Mouse (Mus musculus): ENCODE measurements around the gene Rbm4. TPM values are rescaled to one million over a fixed set of nuclear protein-coding genes. Genes with fewer than 3 reads are reported as not detected.

Gene Rbm4
- polyA plus RNA-seq, 1 experiment = 103 TPM

DNA sequence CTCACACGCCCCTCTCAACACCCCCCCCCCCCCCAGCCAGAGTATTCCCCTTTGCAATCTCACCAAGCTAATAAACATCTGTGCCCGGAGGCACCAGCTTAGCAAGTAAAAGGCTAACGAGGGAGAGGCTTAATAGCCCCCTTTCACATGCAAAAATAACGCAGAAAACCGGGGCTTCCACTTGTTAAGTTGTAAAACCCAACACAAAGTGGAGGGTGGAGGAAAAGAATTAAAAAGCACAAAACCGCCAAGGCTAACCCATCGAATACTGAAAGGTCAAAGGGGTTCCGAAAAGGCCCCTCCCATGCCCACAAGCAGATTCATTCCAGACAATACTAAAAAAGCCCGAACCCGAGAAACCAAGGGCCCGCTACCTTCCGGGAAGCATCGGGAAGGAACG, 16.6 kb upstream of the Rbm4 start:
- 1% methylated on average over 14 of the region's 14 CpGs for WGBS
- Histone ChIP-seq H3K27ac (ENCODE audit: insufficient read depth, low read depth, low read length) (no peak overlapping the region), H3K4me3 (ENCODE audit: insufficient read depth, low read depth, low read length) (peak overlapping the region; percentile 80), H3K4me1 (ENCODE audit: control insufficient read depth, insufficient read depth, low read length) (0 out of 2 replicates have a peak, but pooled peaks cover 2% of the 10 kb centered on the region)
- no peak for TF ChIP-seq POLR2A (IDR thresholded peaks at IDR 0.05; ENCODE audit: insufficient read depth, low read depth, low read length)

DNA sequence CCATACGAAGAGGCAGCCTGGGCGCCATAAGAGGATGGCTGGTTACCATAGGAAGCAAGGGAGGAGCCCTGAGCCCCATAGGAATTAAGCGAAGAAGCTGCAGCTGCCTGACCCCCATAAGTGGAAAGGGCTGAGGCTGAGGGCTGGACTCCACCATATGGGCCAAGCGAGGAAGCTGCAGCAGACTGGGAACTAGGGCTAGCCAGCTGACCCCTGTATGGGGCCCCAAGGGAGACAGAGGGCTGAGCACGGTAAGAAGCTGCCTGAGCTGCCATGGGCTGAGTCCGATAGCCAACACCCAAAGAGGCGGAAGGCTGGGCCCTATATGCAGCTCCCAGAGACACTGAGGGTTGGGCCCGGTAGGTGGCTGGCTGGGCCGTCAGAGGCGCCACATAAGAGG, 9.6 kb upstream of the Rbm4 start:
- Histone ChIP-seq H3K4me3 (ENCODE audit: insufficient read depth, low read depth, low read length) (no peak overlapping the region), H3K27ac (ENCODE audit: insufficient read depth, low read depth, low read length) (no peak overlapping the region), H3K4me1 (ENCODE audit: control insufficient read depth, insufficient read depth, low read length) (peaks cover 22% of the 10 kb centered on the region)
- 82% methylated on average over 10 of the region's 10 CpGs for WGBS
- no peak for TF ChIP-seq CTCF (IDR thresholded peaks at IDR 0.05; ENCODE audit: insufficient read depth, low read depth, low read length)
- no peak for TF ChIP-seq POLR2A (IDR thresholded peaks at IDR 0.05; ENCODE audit: insufficient read depth, low read depth, low read length)

DNA sequence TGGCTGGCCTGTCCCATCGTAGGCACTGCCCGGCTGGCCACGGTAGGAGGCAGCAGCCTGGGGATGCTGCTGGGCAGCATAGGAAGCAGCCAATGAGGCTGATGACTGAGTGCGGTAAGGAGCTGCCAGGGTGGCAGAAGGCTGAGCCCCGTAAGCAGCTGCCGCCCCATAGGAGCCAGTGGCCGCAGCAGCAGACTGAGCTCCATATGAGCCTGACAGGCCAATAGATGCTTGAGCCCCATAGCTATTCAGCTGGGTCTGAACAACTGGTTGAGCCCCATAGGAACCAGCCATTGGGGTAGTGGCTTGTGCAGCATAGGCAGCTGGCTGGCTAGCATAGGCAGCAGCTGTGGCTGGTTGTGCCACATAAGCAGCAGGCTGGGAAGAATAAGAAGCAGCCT, 9.0 kb upstream of the Rbm4 start:
- no peak for TF ChIP-seq CTCF (IDR thresholded peaks at IDR 0.05; ENCODE audit: insufficient read depth, low read depth, low read length)
- TF ChIP-seq POLR2A (IDR thresholded peaks at IDR 0.05; ENCODE audit: insufficient read depth, low read depth, low read length) = no peak
- Histone ChIP-seq H3K27ac (ENCODE audit: insufficient read depth, low read depth, low read length) (no peak overlapping the region), H3K4me3 (ENCODE audit: insufficient read depth, low read depth, low read length) (no peak overlapping the region), H3K4me1 (ENCODE audit: control insufficient read depth, insufficient read depth, low read length) (peaks cover 22% of the 10 kb centered on the region)
- 93% methylated on average over 7 of the region's 7 CpGs for WGBS

GRCm38 (mm10) chr19:4799083-4799482, 5.4 kb upstream of the Rbm4 start:
- no peak for TF ChIP-seq CTCF (IDR thresholded peaks at IDR 0.05; ENCODE audit: insufficient read depth, low read depth, low read length)
- TF ChIP-seq POLR2A (IDR thresholded peaks at IDR 0.05; ENCODE audit: insufficient read depth, low read depth, low read length) = no peak
- Histone ChIP-seq H3K4me1 (ENCODE audit: control insufficient read depth, insufficient read depth, low read length) (peaks cover 22% of the 10 kb centered on the region), H3K4me3 (ENCODE audit: insufficient read depth, low read depth, low read length) (no peak overlapping the region), H3K27ac (ENCODE audit: insufficient read depth, low read depth, low read length) (no peak overlapping the region)
- 82% methylated on average over 5 of the region's 5 CpGs for WGBS

- TF ChIP-seq CTCF (IDR thresholded peaks at IDR 0.05; ENCODE audit: insufficient read depth, low read depth, low read length) (no peak), POLR2A (IDR thresholded peaks at IDR 0.05; ENCODE audit: insufficient read depth, low read depth, low read length) (no peak)
- Histone ChIP-seq H3K4me1 (ENCODE audit: control insufficient read depth, insufficient read depth, low read length) (peaks cover 10% of the 10 kb centered on the region), H3K4me3 (ENCODE audit: insufficient read depth, low read depth, low read length) (no peak overlapping the region), H3K27ac (ENCODE audit: insufficient read depth, low read depth, low read length) (no peak overlapping the region)
- 55% methylated on average over 2 of the region's 2 CpGs for WGBS
These were observed 4.1 kb upstream of the Rbm4 start for GRCm38 (mm10) chr19:4797846-4798245.

DNA sequence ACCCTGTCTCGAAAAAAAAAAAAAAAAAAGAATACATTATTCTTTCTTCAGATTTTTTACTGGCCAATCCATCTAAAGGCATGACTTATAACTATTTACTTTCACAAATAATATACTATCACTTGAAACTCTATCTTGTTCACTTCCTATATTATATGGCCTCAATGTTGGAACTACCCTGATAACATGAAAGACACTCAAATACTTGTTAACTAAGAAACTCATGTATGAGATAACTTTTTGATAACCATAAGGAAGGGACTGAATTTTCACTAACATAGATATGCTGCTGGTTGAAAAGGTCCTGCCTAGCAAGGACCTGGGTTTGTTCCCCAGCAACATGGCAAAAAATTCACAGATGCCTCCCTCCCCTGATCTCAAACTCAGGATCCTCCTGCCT, 2.2 kb upstream of the Rbm4 start:
- Histone ChIP-seq H3K4me1 (ENCODE audit: control insufficient read depth, insufficient read depth, low read length) (peaks cover 6% of the 10 kb centered on the region; the same call in 1 of the 2 replicates), H3K27ac (ENCODE audit: insufficient read depth, low read depth, low read length) (no peak overlapping the region), H3K4me3 (ENCODE audit: insufficient read depth, low read depth, low read length) (no peak overlapping the region)
- TF ChIP-seq POLR2A (IDR thresholded peaks at IDR 0.05; ENCODE audit: insufficient read depth, low read depth, low read length) = no peak
- no peak for TF ChIP-seq CTCF (IDR thresholded peaks at IDR 0.05; ENCODE audit: insufficient read depth, low read depth, low read length)
- 85% methylated on average over 1 of the region's 1 CpGs for WGBS

DNA sequence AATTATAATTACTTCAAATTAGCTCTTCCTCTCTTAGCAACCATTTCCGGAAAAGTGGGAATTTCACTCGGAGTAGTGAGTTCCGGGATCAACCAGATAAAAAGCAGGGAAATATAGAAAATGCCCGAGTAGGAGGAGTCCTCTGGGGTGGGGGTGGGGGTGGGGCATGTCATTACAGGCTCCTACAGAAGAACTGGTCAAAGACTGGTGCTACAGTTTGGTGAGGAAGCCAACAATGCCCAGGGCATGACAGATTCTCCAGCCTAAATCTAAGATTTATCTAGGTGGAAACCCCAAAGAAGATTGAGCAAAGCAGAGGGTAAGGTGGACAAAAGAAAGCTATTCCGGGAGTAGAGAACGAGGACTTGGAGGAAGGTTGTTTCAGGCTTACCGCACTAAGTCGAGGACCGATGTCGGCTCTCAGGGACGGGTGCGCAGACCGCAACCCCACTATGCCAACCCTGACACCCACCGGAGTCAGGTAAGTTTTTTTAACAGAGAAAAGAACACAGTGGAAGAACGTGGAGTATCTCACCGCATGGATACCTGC, 345 bp downstream of the Rbm4 start:
- WGBS = under 1% methylated on average over 16 of the region's 16 CpGs
- H3K4me3 ChIP-seq (ENCODE audit: insufficient read depth, low read depth, low read length) = peak overlapping the region; percentile 90
- H3K4me1 ChIP-seq (ENCODE audit: control insufficient read depth, insufficient read depth, low read length) = peaks cover 8% of the 10 kb centered on the region
- peak overlapping the region; percentile 66; the same call in 1 of the 2 replicates for H3K27ac ChIP-seq (ENCODE audit: insufficient read depth, low read depth, low read length)
- TF ChIP-seq CTCF (IDR thresholded peaks at IDR 0.05; ENCODE audit: insufficient read depth, low read depth, low read length) = no peak
- no peak for TF ChIP-seq POLR2A (IDR thresholded peaks at IDR 0.05; ENCODE audit: insufficient read depth, low read depth, low read length)

- TF ChIP-seq CTCF (IDR thresholded peaks at IDR 0.05; ENCODE audit: insufficient read depth, low read depth, low read length) = no peak
- no peak for TF ChIP-seq POLR2A (IDR thresholded peaks at IDR 0.05; ENCODE audit: insufficient read depth, low read depth, low read length)
- 87% methylated on average over 2 of the region's 2 CpGs for WGBS
- Histone ChIP-seq H3K4me3 (ENCODE audit: insufficient read depth, low read depth, low read length) (no peak overlapping the region), H3K27ac (ENCODE audit: insufficient read depth, low read depth, low read length) (no peak overlapping the region), H3K4me1 (ENCODE audit: control insufficient read depth, insufficient read depth, low read length) (peaks cover 17% of the 10 kb centered on the region)
These were observed 7.4 kb downstream of the Rbm4 start for GRCm38 (mm10) chr19:4786313-4786712.

- 71% methylated on average over 7 of the region's 7 CpGs for WGBS
- Histone ChIP-seq H3K27ac (ENCODE audit: insufficient read depth, low read depth, low read length) (no peak overlapping the region), H3K4me1 (ENCODE audit: control insufficient read depth, insufficient read depth, low read length) (peaks cover 15% of the 10 kb centered on the region), H3K4me3 (ENCODE audit: insufficient read depth, low read depth, low read length) (no peak overlapping the region)
- no peak for TF ChIP-seq CTCF (IDR thresholded peaks at IDR 0.05; ENCODE audit: insufficient read depth, low read depth, low read length)
- no peak for TF ChIP-seq POLR2A (IDR thresholded peaks at IDR 0.05; ENCODE audit: insufficient read depth, low read depth, low read length)
These were observed 8.5 kb downstream of the Rbm4 start for GRCm38 (mm10) chr19:4785206-4785605.

- 84% methylated on average over 2 of the region's 2 CpGs for WGBS
- Histone ChIP-seq H3K4me1 (ENCODE audit: control insufficient read depth, insufficient read depth, low read length) (peaks cover 13% of the 10 kb centered on the region), H3K27ac (ENCODE audit: insufficient read depth, low read depth, low read length) (no peak overlapping the region), H3K4me3 (ENCODE audit: insufficient read depth, low read depth, low read length) (no peak overlapping the region)
- TF ChIP-seq POLR2A (IDR thresholded peaks at IDR 0.05; ENCODE audit: insufficient read depth, low read depth, low read length) (no peak), CTCF (IDR thresholded peaks at IDR 0.05; ENCODE audit: insufficient read depth, low read depth, low read length) (no peak)
These were observed 10.8 kb downstream of the Rbm4 start for GRCm38 (mm10) chr19:4782891-4783290.
